Mouse (Mus musculus) effector memory CD4-positive, alpha-beta T cell, adult 5 months (primary cell): ENCODE data around the gene Abcg5. TPM values are rescaled to one million over a fixed set of nuclear protein-coding genes. Genes with fewer than 3 reads are reported as not detected.

Source experiments
- polyA plus RNA-seq: library from polyadenylated mRNA; unstranded; fragments of 100-300 nt; shearing (Covaris generic); gene quantifications from one replicate; pipeline ENCODE4 v1.2.1, GENCODE M21; 2017

Abcg5 gene
- not detected for polyA plus RNA-seq

GRCm38 (mm10) chr17:84682734-84683717, at the start of gene Abcg5:
TSS of gene Abcg5 (minus strand) at chr17:84683011.

GRCm38 (mm10) chr17:84675951-84676366, 6.9 kb downstream of the Abcg5 start, which contains the start of gene Abcg8:
TSS of gene Abcg8 (plus strand) at chr17:84676302.

GRCm38 (mm10) chr17:84626276-84626856, 56.4 kb downstream of the Abcg5 start, which contains the start of gene Dync2li1:
TSS of gene Dync2li1 (plus strand) at chr17:84626496.

Other genes starting within 250 kb of the Abcg5 start
- 182 TPM for gene Thada, start 216.8 kb downstream of the Abcg5 start, polyA plus RNA-seq
- gene Plekhh2, start 171.1 kb downstream of the Abcg5 start, polyA plus RNA-seq, result not detected
- 0.74 TPM for gene Dync2li1, start 56.5 kb downstream of the Abcg5 start, polyA plus RNA-seq
- not detected for gene Abcg8, start 6.7 kb downstream of the Abcg5 start, polyA plus RNA-seq
- 30.7 TPM for gene Lrpprc, start 107.8 kb upstream of the Abcg5 start, polyA plus RNA-seq